Mouse (Mus musculus): Measurements from ENCODE around the gene Tdrd12.

DNA sequence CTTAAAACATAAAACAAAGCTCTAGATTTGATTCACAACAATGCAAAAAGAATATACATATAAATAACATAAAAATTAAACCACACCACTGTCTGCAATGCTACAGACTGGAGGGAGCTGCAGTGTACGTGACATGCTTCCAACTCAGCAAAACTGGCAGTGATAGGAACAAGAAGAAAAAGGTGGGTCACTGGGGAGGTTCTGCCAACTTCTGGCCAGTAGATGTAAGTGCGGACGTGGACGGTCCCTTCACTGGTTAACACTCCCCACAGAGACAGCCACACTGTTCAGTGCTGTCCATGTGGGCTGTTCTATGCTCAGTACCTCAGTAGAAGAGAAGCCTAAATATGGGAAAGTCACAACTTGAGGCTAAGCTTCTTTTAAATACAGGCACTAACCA, 66.8 kb downstream of the Tdrd12 start:
- no peak for TF ChIP-seq SRF (IDR thresholded peaks at IDR 0.05; ENCODE audit: control insufficient read depth, insufficient read length, low read depth)
- no peak for TF ChIP-seq POLR2A (IDR thresholded peaks at IDR 0.05; ENCODE audit: insufficient read length, low read depth)
- TF ChIP-seq POLR2AphosphoS2 (IDR thresholded peaks at IDR 0.05; ENCODE audit: insufficient read length, low read depth) = no peak
- no peak for TF ChIP-seq CEBPB (IDR thresholded peaks at IDR 0.05; ENCODE audit: insufficient read depth, poor library complexity, severe bottlenecking)
- TF ChIP-seq TCF3 (IDR thresholded peaks at IDR 0.05; ENCODE audit: insufficient read length, low read depth) = no peak
- TF ChIP-seq MAX (IDR thresholded peaks at IDR 0.05; ENCODE audit: low read depth) = no peak

Measured in myocyte (in vitro differentiated cells).